Mouse (Mus musculus): ENCODE data around the gene Msgn1.

DNA sequence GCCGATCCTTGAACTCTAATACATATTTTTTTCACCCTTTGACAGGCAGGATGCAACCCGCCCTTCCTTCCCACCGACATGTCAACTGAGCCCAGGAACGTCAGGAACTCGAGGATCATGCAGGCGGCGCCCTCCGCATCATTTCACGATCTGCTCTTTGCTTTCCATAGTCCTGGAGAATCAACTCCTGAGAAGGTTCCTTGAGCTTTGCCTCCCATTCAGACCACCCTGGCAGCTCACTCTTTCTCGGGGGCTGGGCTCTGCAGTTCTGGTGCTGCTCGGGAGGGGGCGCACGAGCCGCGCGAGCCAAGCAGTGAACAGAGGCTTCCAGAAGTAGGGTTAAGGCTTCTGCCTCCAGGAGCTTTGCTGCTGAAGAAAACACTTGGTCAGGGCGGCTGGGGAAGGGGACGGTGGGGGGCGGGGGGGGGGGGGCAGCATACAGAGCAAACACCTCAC, 12.6 kb downstream of the Msgn1 start:
- TF ChIP-seq CTCF (IDR thresholded peaks at IDR 0.05; ENCODE audit: borderline replicate concordance, control insufficient read depth, extremely low read depth, insufficient read depth, low read length, poor library complexity), result peak; percentile 93
- TF ChIP-seq POLR2A (IDR thresholded peaks at IDR 0.05; ENCODE audit: control insufficient read depth, extremely low read depth, insufficient read depth, low read length, poor library complexity), result no peak
